Comparison of ENCODE assay signal across 10 mouse cellular contexts in genomic region chr19:5095887-5096474, GRCm38 (mm10). TPM values are rescaled to one million over a fixed set of nuclear protein-coding genes. Genes with fewer than 3 reads are reported as not detected.
DNase-seq lines count a peak whose midpoint lies in the region; ATAC-seq and TF ChIP-seq lines count a peak whose summit lies in the region.
"Had no signal": no experiment of that assay in that cellular context is flagged by ENCODE, and none has a peak within 500 bp of the region (broad histone marks: within the 10 kb centered on the region; RNA-seq: fewer than 3 reads in every experiment).

No protein-coding gene starts in this region.

- TF ChIP-seq CTCF in intestine, postnatal 0 days (IDR thresholded peaks at IDR 0.05; ENCODE audit: low read depth), result no peak

- 12% methylated on average over 9 of the region's 9 CpGs for WGBS in intestine, embryonic 15.5 days
- WGBS in intestine, postnatal 0 days, result 14% methylated on average over 9 of the region's 9 CpGs
- whole genome bisulfite sequencing in forebrain, embryonic 11.5 days, result 15% methylated on average over 9 of the region's 9 CpGs
- 11% methylated on average over 9 of the region's 9 CpGs for WGBS in neural tube, embryonic 12.5 days

- H3K9ac ChIP-seq in intestine, embryonic 15.5 days, result peak overlapping the region; percentile 23; the same call in 1 of the 2 replicates
- no peak overlapping the region for H3K9ac ChIP-seq in intestine, postnatal 0 days (ENCODE audit: low read depth, low read length)
- peak overlapping the region; percentile 9; the same call in 1 of the 2 replicates for H3K9ac ChIP-seq in forebrain, embryonic 11.5 days (ENCODE audit: low read length)
- peak overlapping the region; percentile 96 for H3K9ac ChIP-seq in neural tube, embryonic 12.5 days

- no peak overlapping the region for H3K4me2 ChIP-seq in intestine, embryonic 15.5 days (replicated peaks)
- no peak overlapping the region for H3K4me2 ChIP-seq in intestine, postnatal 0 days (replicated peaks; ENCODE audit: low read depth)
- H3K4me2 ChIP-seq in forebrain, embryonic 11.5 days (ENCODE audit: low read depth, low read length, severe bottlenecking), result peak overlapping the region; percentile 97
- peak overlapping the region; percentile 97 for H3K4me2 ChIP-seq in neural tube, embryonic 12.5 days (replicated peaks)

- peaks cover 36% of the 10 kb centered on the region for H3K4me1 ChIP-seq in intestine, embryonic 15.5 days (replicated peaks)
- peaks cover 9% of the 10 kb centered on the region for H3K4me1 ChIP-seq in intestine, postnatal 0 days (replicated peaks; ENCODE audit: control insufficient read depth, insufficient read depth, low read length)
- H3K4me1 ChIP-seq in forebrain, embryonic 11.5 days (replicated peaks; ENCODE audit: control insufficient read depth, insufficient read depth, low read length), result peaks cover 23% of the 10 kb centered on the region
- peaks cover 70% of the 10 kb centered on the region for H3K4me1 ChIP-seq in neural tube, embryonic 12.5 days

- no peaks in the 10 kb centered on the region for H3K9me3 ChIP-seq in intestine, embryonic 15.5 days
- H3K9me3 ChIP-seq in intestine, postnatal 0 days (ENCODE audit: control insufficient read depth), result no peaks in the 10 kb centered on the region
- no peaks in the 10 kb centered on the region for H3K9me3 ChIP-seq in forebrain, embryonic 11.5 days (ENCODE audit: control insufficient read depth, low read length)
- no peaks in the 10 kb centered on the region for H3K9me3 ChIP-seq in neural tube, embryonic 12.5 days

- H3K36me3 ChIP-seq in intestine, embryonic 15.5 days, result peaks cover 36% of the 10 kb centered on the region
- peaks cover 46% of the 10 kb centered on the region for H3K36me3 ChIP-seq in intestine, postnatal 0 days (ENCODE audit: control insufficient read depth, insufficient read depth)
- peaks cover 9% of the 10 kb centered on the region; the same call in 1 of the 2 replicates for H3K36me3 ChIP-seq in forebrain, embryonic 11.5 days (ENCODE audit: control insufficient read depth, insufficient read depth, low read length)
- peaks cover 50% of the 10 kb centered on the region for H3K36me3 ChIP-seq in neural tube, embryonic 12.5 days

- no peak overlapping the region for H3K4me3 ChIP-seq in intestine, embryonic 15.5 days (replicated peaks)
- no peak overlapping the region for H3K4me3 ChIP-seq in intestine, postnatal 0 days (ENCODE audit: low read depth, low read length)
- peak overlapping the region; percentile 57 for H3K4me3 ChIP-seq in forebrain, embryonic 11.5 days (ENCODE audit: low read depth, low read length)
- H3K4me3 ChIP-seq in neural tube, embryonic 12.5 days, result peak overlapping the region; percentile 74

- no peak for DNase-seq in forebrain, embryonic 11.5 days (ENCODE audit: low spot score)
- DNase-seq in layer of hippocampus, postnatal 10 days (ENCODE audit: low spot score in 2 of 2), result peak; percentile 73 to 78
- no peak for DNase-seq in adrenal gland, postnatal 4 days (ENCODE audit: low spot score in 2 of 2)
- DNase-seq in gastrocnemius, adult 18-20 months (ENCODE audit: low spot score), result no peak
- DNase-seq in thymus, adult 18-20 months, result no peak
- DNase-seq: adrenal gland, postnatal 10 days; lung, adult 18-20 months had no signal

- H3K27ac ChIP-seq in intestine, embryonic 15.5 days, result no peak overlapping the region
- H3K27ac ChIP-seq in intestine, postnatal 0 days (ENCODE audit: low read depth, low read length), result no peak overlapping the region
- H3K27ac ChIP-seq in forebrain, embryonic 11.5 days (ENCODE audit: low read depth, low read length), result no peak overlapping the region
- H3K27ac ChIP-seq in neural tube, embryonic 12.5 days, result 0 out of 2 replicates have a peak overlapping the region, but pooled peaks have one; percentile 7

- H3K27me3 ChIP-seq in intestine, embryonic 15.5 days (replicated peaks), result no peaks in the 10 kb centered on the region
- H3K27me3 ChIP-seq in intestine, postnatal 0 days (replicated peaks; ENCODE audit: control insufficient read depth, insufficient read depth, low read length), result 0 out of 2 replicates have a peak, but pooled peaks cover 3% of the 10 kb centered on the region
- H3K27me3 ChIP-seq in forebrain, embryonic 11.5 days (ENCODE audit: control insufficient read depth, insufficient read depth, low read length), result no peaks in the 10 kb centered on the region
- no peaks in the 10 kb centered on the region for H3K27me3 ChIP-seq in neural tube, embryonic 12.5 days (replicated peaks)

- no peak for ATAC-seq in intestine, embryonic 15.5 days
- no peak for ATAC-seq in intestine, postnatal 0 days
- no peak for ATAC-seq in forebrain, embryonic 11.5 days (replicated peaks; ENCODE audit: low FRiP score)
- no peak for ATAC-seq in neural tube, embryonic 12.5 days (ENCODE audit: low FRiP score, low read depth)

RNA-seq across cellular contexts. Expression of gene Cnih2, which starts 2.3 kb away (rescaled TPM):
- 12.7 and 13.4 TPM in 2 replicates for polyA plus RNA-seq in intestine, embryonic 15.5 days (2015; fragmentation: Nextera tagmentation; extraction: Ambion mirVana)
- polyA plus RNA-seq in intestine, postnatal 0 days (2015; fragmentation: Nextera tagmentation; extraction: Ambion mirVana), result 5.6 and 5.8 TPM in 2 replicates
- 93.2 and 112 TPM in 2 replicates for polyA plus RNA-seq in forebrain, embryonic 11.5 days (2014; fragmentation: Nextera tagmentation; extraction: Ambion mirVana)
- total RNA-seq in layer of hippocampus, postnatal 10 days (2021), result 100 to 1,000 TPM; 743 to 783 TPM
- 231 and 236 TPM in 2 replicates for polyA plus RNA-seq in neural tube, embryonic 12.5 days (2016; fragmentation: Nextera tagmentation; extraction: Ambion mirVana)
- 10 to 100 TPM; 11.4 to 15.2 TPM for total RNA-seq in adrenal gland, postnatal 4 days (2021)
- total RNA-seq in gastrocnemius, adult 18-20 months (2021), result not detected

RNA-seq across cellular contexts. Expression of gene Yif1a, which starts 7.6 kb away (rescaled TPM):
- polyA plus RNA-seq in intestine, embryonic 15.5 days (2015; fragmentation: Nextera tagmentation; extraction: Ambion mirVana), result 109 and 126 TPM in 2 replicates
- 182 and 198 TPM in 2 replicates for polyA plus RNA-seq in intestine, postnatal 0 days (2015; fragmentation: Nextera tagmentation; extraction: Ambion mirVana)
- 69.5 and 75.8 TPM in 2 replicates for polyA plus RNA-seq in forebrain, embryonic 11.5 days (2014; fragmentation: Nextera tagmentation; extraction: Ambion mirVana)
- 10 to 100 TPM; 24.7 to 29.9 TPM for total RNA-seq in layer of hippocampus, postnatal 10 days (2021)
- 66.3 and 69.1 TPM in 2 replicates for polyA plus RNA-seq in neural tube, embryonic 12.5 days (2016; fragmentation: Nextera tagmentation; extraction: Ambion mirVana)
- total RNA-seq in adrenal gland, postnatal 4 days (2021), result 10 to 100 TPM; 68.4 to 72.5 TPM
- total RNA-seq in gastrocnemius, adult 18-20 months (2021), result 10 to 100 TPM; 45.1 to 47.0 TPM

RNA-seq across cellular contexts. Expression of gene Tmem151a, which starts 10.7 kb away (rescaled TPM):
- polyA plus RNA-seq in intestine, embryonic 15.5 days (2015; fragmentation: Nextera tagmentation; extraction: Ambion mirVana), result 5.6 and 6.5 TPM in 2 replicates
- polyA plus RNA-seq in intestine, postnatal 0 days (2015; fragmentation: Nextera tagmentation; extraction: Ambion mirVana), result 4.0 TPM in 2 replicates
- polyA plus RNA-seq in forebrain, embryonic 11.5 days (2014; fragmentation: Nextera tagmentation; extraction: Ambion mirVana), result 1.2 and 1.8 TPM in 2 replicates
- 10 to 100 TPM; 96.6 to 98.0 TPM for total RNA-seq in layer of hippocampus, postnatal 10 days (2021)
- 2.5 and 2.8 TPM in 2 replicates for polyA plus RNA-seq in neural tube, embryonic 12.5 days (2016; fragmentation: Nextera tagmentation; extraction: Ambion mirVana)
- total RNA-seq in adrenal gland, postnatal 4 days (2021), result 1 to 10 TPM; 3.8 to 4.9 TPM
- under 1 TPM in 1 of 2 experiments, not detected in 1; 0.18 TPM for total RNA-seq in gastrocnemius, adult 18-20 months (2021)

RNA-seq across cellular contexts. Expression of gene Rab1b, which starts 10.9 kb away (rescaled TPM):
- polyA plus RNA-seq in intestine, embryonic 15.5 days (2015; fragmentation: Nextera tagmentation; extraction: Ambion mirVana), result 216 and 223 TPM in 2 replicates
- 185 TPM in 2 replicates for polyA plus RNA-seq in intestine, postnatal 0 days (2015; fragmentation: Nextera tagmentation; extraction: Ambion mirVana)
- 250 and 262 TPM in 2 replicates for polyA plus RNA-seq in forebrain, embryonic 11.5 days (2014; fragmentation: Nextera tagmentation; extraction: Ambion mirVana)
- total RNA-seq in layer of hippocampus, postnatal 10 days (2021), result 100 to 1,000 TPM; 163 to 166 TPM
- polyA plus RNA-seq in neural tube, embryonic 12.5 days (2016; fragmentation: Nextera tagmentation; extraction: Ambion mirVana), result 245 and 247 TPM in 2 replicates
- total RNA-seq in adrenal gland, postnatal 4 days (2021), result 100 to 1,000 TPM; 168 to 173 TPM
- 100 to 1,000 TPM; 117 to 118 TPM for total RNA-seq in gastrocnemius, adult 18-20 months (2021)

RNA-seq across cellular contexts. Expression of gene Klc2, which starts 22.4 kb away (rescaled TPM):
- 12.1 and 16.6 TPM in 2 replicates for polyA plus RNA-seq in intestine, embryonic 15.5 days (2015; fragmentation: Nextera tagmentation; extraction: Ambion mirVana)
- polyA plus RNA-seq in intestine, postnatal 0 days (2015; fragmentation: Nextera tagmentation; extraction: Ambion mirVana), result 8.0 and 9.1 TPM in 2 replicates
- 35.3 and 38.5 TPM in 2 replicates for polyA plus RNA-seq in forebrain, embryonic 11.5 days (2014; fragmentation: Nextera tagmentation; extraction: Ambion mirVana)
- 100 to 1,000 TPM; 170 to 176 TPM for total RNA-seq in layer of hippocampus, postnatal 10 days (2021)
- 62.6 and 63.1 TPM in 2 replicates for polyA plus RNA-seq in neural tube, embryonic 12.5 days (2016; fragmentation: Nextera tagmentation; extraction: Ambion mirVana)
- 10 to 100 TPM; 39.5 to 45.3 TPM for total RNA-seq in adrenal gland, postnatal 4 days (2021)
- total RNA-seq in gastrocnemius, adult 18-20 months (2021), result 10 to 100 TPM; 58.6 to 61.0 TPM

Comparison
In these comparisons a context has a peak if more than half of its experiments do, and no peak if none do; other contexts are left out.
1. H3K4me2 ChIP-seq: peak in forebrain, embryonic 11.5 days (single experiment) and neural tube, embryonic 12.5 days (single experiment); none in intestine, embryonic 15.5 days (single experiment) and intestine, postnatal 0 days (single experiment).
2. H3K4me3 ChIP-seq: peak in forebrain, embryonic 11.5 days (single experiment) and neural tube, embryonic 12.5 days (single experiment); none in intestine, embryonic 15.5 days (single experiment) and intestine, postnatal 0 days (single experiment).
3. DNase-seq: peak in layer of hippocampus, postnatal 10 days (2 of 2); none in forebrain, embryonic 11.5 days (single experiment), adrenal gland, postnatal 4 days (0 of 2), gastrocnemius, adult 18-20 months (single experiment) and thymus, adult 18-20 months (0 of 2).